Mouse (Mus musculus) left cerebral cortex, adult 11 months (tissue): ENCODE results near the gene Serpina3g.
"Not testable (repeated sequence)": the region's sequence is repeated elsewhere in the genome, so short reads cannot be mapped to it uniquely, and the experiment has no call there.

ENCODE experiments used
- DNase-seq: peaks from one replicate; pipeline ENCODE4 v3.0.0; 2022; ENCODE audit warnings: low spot score

Serpina3g gene

GRCm38 (mm10) chr12:104235915-104236314 is at the start of gene Serpina3g:
Gene Serpina3g, plus strand, starts transcription at chr12:104236245.
- no peak for DNase-seq

- DNase-seq, result no peak
These were observed 46.8 kb upstream of the Serpina3g start for GRCm38 (mm10) chr12:104189246-104189645.

GRCm38 (mm10) chr12:104190852-104191251 is 45.2 kb upstream of the Serpina3g start:
- no peak for DNase-seq

- no peak for DNase-seq
These were observed 26.9 kb upstream of the Serpina3g start for GRCm38 (mm10) chr12:104209149-104209548.

- DNase-seq, result no peak
These were observed 26.2 kb upstream of the Serpina3g start for GRCm38 (mm10) chr12:104209802-104210201.

- DNase-seq, result peak; percentile 8
These were observed 22.2 kb upstream of the Serpina3g start for GRCm38 (mm10) chr12:104213689-104214444.

GRCm38 (mm10) chr12:104214445-104214753 is 21.6 kb upstream of the Serpina3g start, which contains the start of gene Serpina3f:
Gene Serpina3f, plus strand, starts transcription at chr12:104214544.
- no peak for DNase-seq

- no peak for DNase-seq
These were observed 20.8 kb upstream of the Serpina3g start for GRCm38 (mm10) chr12:104215249-104215648.

- DNase-seq, result no peak
These were observed 14.4 kb upstream of the Serpina3g start for GRCm38 (mm10) chr12:104221616-104222015.

GRCm38 (mm10) chr12:104223690-104224089 is 12.4 kb upstream of the Serpina3g start:
- no peak for DNase-seq

- DNase-seq, result no peak
These were observed 11.3 kb upstream of the Serpina3g start for GRCm38 (mm10) chr12:104224598-104225300.

- no peak for DNase-seq
These were observed 5.3 kb upstream of the Serpina3g start for GRCm38 (mm10) chr12:104230762-104231161.

GRCm38 (mm10) chr12:104238048-104238447 is 2.0 kb downstream of the Serpina3g start:
- DNase-seq, result not testable (repeated sequence)

GRCm38 (mm10) chr12:104243307-104243706 is 7.3 kb downstream of the Serpina3g start:
- DNase-seq, result no peak

- no peak for DNase-seq
These were observed 9.0 kb downstream of the Serpina3g start for GRCm38 (mm10) chr12:104245092-104245491.

GRCm38 (mm10) chr12:104245595-104245994 is 9.6 kb downstream of the Serpina3g start:
- DNase-seq, result no peak

GRCm38 (mm10) chr12:104247553-104248002 is 11.5 kb downstream of the Serpina3g start:
- no peak for DNase-seq

- no peak for DNase-seq
These were observed 12.2 kb downstream of the Serpina3g start for GRCm38 (mm10) chr12:104248231-104248630.

GRCm38 (mm10) chr12:104261041-104261440 is 25.0 kb downstream of the Serpina3g start:
- DNase-seq, result no peak

- no peak for DNase-seq
These were observed 26.8 kb downstream of the Serpina3g start, which contains the start of gene Serpina3i for GRCm38 (mm10) chr12:104262863-104263262. Gene Serpina3i, plus strand, starts transcription at chr12:104263122.

GRCm38 (mm10) chr12:104266374-104266773 is 30.3 kb downstream of the Serpina3g start:
- DNase-seq, result no peak

- DNase-seq, result no peak
These were observed 42.4 kb downstream of the Serpina3g start for GRCm38 (mm10) chr12:104278216-104279055.
